Mouse (Mus musculus): ENCODE measurements around the gene Msx3. TPM values are rescaled to one million over a fixed set of nuclear protein-coding genes. Genes with fewer than 3 reads are reported as not detected.

Gene Msx3
- not detected in 2 replicates for polyA plus RNA-seq (2021; fragmentation: Nextera tagmentation)
- long read RNA-seq, experiment 1: 0 reads
- long read RNA-seq, experiment 2: 0 reads

DNA sequence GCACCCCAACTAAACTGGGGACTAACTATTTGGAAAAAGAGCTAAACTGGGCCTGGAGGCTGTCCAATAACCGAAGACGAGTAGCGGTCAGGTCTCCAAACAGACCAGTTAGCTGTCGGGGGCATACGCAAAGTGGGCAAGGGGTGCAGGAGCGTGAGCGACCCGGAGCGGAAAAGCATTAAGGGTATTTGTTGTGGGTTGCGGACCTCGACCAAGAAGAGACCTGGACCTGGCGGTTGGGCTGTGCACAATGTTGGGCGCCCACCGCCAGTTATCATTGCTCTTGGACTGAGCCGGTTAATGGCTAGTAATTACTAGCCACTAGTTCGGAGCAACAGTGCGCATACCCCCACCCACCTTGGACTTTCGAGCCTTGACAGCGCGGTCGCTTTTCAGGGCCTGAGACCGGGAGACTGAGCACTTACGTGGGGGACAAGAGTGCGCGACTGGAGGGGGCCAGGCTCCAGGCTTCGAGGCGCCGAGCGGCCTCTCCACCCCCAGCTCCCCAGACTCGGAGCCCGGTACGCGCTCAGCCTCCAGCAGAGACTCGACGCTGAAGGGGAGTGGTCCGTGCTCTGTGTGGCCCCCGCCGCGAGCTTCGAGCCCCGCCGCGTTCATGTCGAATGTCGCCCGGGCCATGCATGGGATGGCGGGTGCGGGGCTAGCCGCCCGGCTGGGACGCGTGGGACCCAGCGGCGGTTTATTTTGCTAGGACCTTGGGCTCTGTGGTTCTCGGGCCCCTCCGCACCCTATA is at the start of gene Msx3:
Gene Msx3 (minus strand): TSS at position 729 of the 754 bp plus-strand sequence.

DNA sequence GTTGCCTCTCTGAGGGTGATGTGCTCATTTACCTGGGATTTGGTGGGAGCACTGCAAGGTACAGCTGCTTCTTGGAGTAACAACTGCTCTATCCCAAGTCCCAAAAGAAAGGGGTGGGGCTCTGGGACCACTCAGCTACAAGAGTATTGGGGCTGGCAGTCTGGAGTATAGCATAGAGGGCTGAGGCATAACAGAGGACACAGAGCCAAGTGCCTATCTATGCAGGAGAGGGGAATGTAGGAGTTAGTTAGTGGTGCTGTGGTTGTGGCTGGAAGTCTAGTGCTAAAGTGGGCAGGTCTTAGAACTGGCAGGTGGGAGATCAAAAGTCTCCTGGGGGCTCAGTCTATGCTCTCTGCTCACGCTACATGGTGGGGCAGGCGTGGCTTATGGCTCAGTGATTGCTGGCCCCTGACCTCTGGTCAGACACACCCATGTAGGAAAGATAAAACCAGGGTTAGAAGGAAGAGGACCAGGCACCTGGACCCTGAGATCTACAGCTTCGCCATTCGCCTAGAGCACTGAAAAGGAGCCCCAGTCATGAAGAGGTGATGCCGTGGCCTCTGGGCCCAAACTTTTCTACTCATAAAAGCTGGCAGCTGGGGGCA is 44.1 kb upstream of the Msx3 start, which contains the start of gene Prap1:
Gene Prap1 (plus strand): TSS at position 472 of the 605 bp plus-strand sequence.

DNA sequence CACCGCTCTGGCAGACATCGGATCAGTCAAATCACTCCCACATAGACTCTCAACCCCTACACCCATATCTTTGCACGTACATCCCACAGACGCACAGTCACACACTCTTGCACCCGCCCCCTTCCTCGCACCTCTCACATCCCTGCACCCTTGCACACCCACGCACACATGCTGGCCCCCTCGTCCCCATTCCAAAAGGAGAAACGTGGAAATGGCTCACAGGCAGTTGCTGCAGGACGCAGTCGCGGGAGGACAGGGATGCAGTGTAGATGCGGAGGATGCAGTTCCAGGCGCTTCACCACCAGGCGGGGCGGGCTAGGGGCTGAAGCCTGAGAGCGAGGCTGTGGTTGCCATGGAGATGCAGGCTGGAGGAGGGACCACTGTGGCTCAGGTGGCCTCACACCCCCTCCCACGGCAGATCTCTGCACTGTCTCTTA is 33.4 kb upstream of the Msx3 start, which contains the start of gene Caly:
Gene Caly (minus strand): TSS at position 307 of the 437 bp plus-strand sequence.

DNA sequence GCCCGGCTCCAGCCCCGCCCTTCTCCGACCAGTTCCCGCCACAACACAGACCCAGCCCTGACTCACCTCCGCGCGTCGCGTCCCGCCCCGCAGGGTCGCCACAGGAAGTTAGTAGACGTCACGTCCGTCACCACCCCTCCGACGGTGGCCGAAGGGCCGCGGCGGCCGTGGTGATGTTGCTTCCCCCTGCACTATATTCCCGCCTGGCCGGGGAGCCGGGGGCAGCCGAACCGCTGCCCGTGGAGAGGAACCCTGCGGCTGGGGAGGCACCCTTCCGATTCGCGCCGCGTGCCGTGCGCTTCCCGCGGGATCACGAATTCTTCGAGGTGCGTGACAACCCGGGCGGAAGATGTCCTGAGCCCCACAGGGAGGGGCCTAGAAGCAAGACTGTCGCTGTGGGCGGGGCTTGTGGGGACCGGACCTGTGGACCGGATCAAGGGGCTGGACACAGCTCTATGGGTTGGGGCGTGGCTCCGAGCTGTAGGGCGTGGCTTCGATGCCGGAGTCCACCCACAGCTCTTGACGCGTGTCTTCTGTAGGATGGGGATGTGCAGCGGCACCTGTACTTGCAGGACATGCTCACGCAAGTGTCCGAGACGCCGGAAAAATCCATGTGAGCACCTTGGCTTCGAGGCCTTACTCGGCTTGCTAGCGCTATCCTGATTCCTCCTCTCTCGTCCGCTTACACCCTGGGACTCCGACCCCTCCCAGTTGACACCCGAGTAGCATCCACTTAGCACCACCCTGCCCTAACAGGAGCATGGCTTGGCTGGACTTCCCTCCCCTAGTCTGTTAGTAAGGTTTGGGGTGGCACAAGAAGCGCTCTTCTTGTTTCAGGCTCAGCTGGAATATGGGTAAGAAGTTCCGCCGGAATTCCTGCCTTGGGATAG is 12.4 kb downstream of the Msx3 start, which contains the start of the genes Zfp511 and Tubgcp2:
Gene Zfp511 (plus strand): TSS at position 111 of the 890 bp plus-strand sequence.
Gene Tubgcp2 (minus strand): TSS at position 389 of the 890 bp plus-strand sequence.

Other genes with a start within 250 kb of the Msx3 start
- 37.3 and 53.9 TPM in 2 replicates for gene Adgra1, start 214.9 kb downstream of the Msx3 start, polyA plus RNA-seq (2021; fragmentation: Nextera tagmentation)
- 14.1 and 22.4 TPM in 2 replicates for gene Kndc1, start 154.4 kb downstream of the Msx3 start, polyA plus RNA-seq (2021; fragmentation: Nextera tagmentation)
- gene Utf1, start 105.3 kb downstream of the Msx3 start, polyA plus RNA-seq (2021; fragmentation: Nextera tagmentation): not detected in 2 replicates
- 0.82 and 1.3 TPM in 2 replicates for gene 6430531B16Rik, start 70.3 kb downstream of the Msx3 start, polyA plus RNA-seq (2021; fragmentation: Nextera tagmentation)
- gene Adam8, start 56.5 kb downstream of the Msx3 start, polyA plus RNA-seq (2021; fragmentation: Nextera tagmentation): 0.46 and 0.47 TPM in 2 replicates
- gene Zfp511, start 12.7 kb downstream of the Msx3 start, polyA plus RNA-seq (2021; fragmentation: Nextera tagmentation): 36.5 and 53.0 TPM in 2 replicates
- 22.3 and 31.9 TPM in 2 replicates for gene Tubgcp2, start 12.4 kb downstream of the Msx3 start, polyA plus RNA-seq (2021; fragmentation: Nextera tagmentation)
- gene Caly, start 33.5 kb upstream of the Msx3 start, polyA plus RNA-seq (2021; fragmentation: Nextera tagmentation): 444 and 556 TPM in 2 replicates
- gene Prap1, start 44.3 kb upstream of the Msx3 start, polyA plus RNA-seq (2021; fragmentation: Nextera tagmentation): not detected in 2 replicates
- gene Fuom, start 53.4 kb upstream of the Msx3 start, polyA plus RNA-seq (2021; fragmentation: Nextera tagmentation): 114 and 131 TPM in 2 replicates
- gene Paox, start 66.7 kb upstream of the Msx3 start, polyA plus RNA-seq (2021; fragmentation: Nextera tagmentation): 4.3 and 5.1 TPM in 2 replicates
- 107 and 129 TPM in 2 replicates for gene Echs1, start 67.4 kb upstream of the Msx3 start, polyA plus RNA-seq (2021; fragmentation: Nextera tagmentation)
- gene Mtg1, start 88.5 kb upstream of the Msx3 start, polyA plus RNA-seq (2021; fragmentation: Nextera tagmentation): 35.5 and 55.8 TPM in 2 replicates
- 53.6 and 65.3 TPM in 2 replicates for gene Sprn, start 105.8 kb upstream of the Msx3 start, polyA plus RNA-seq (2021; fragmentation: Nextera tagmentation)
- gene Olfr522, start 115.7 kb upstream of the Msx3 start, polyA plus RNA-seq (2021; fragmentation: Nextera tagmentation): not detected in 2 replicates
- not detected in 2 replicates for gene Olfr523, start 124.1 kb upstream of the Msx3 start, polyA plus RNA-seq (2021; fragmentation: Nextera tagmentation)
- not detected in 2 replicates for gene Olfr524, start 156.9 kb upstream of the Msx3 start, polyA plus RNA-seq (2021; fragmentation: Nextera tagmentation)
- not detected in 2 replicates for gene Cd163l1, start 169.2 kb upstream of the Msx3 start, polyA plus RNA-seq (2021; fragmentation: Nextera tagmentation)
- gene 5830411N06Rik, start 198.2 kb upstream of the Msx3 start, polyA plus RNA-seq (2021; fragmentation: Nextera tagmentation): not detected in 2 replicates

Data from left cerebral cortex, adult 6 months (tissue).